Mouse (Mus musculus): ENCODE results near the gene Ccdc186.

- no peak for TF ChIP-seq RCOR1 (conservative IDR thresholded peaks at IDR 0.05; ENCODE audit: low read depth, low read length)
- no peak for TF ChIP-seq SMC3 (IDR thresholded peaks at IDR 0.05; ENCODE audit: low read depth, low read length)
- no peak for TF ChIP-seq MAZ (IDR thresholded peaks at IDR 0.05; ENCODE audit: low read depth, low read length)
- TF ChIP-seq HCFC1 (IDR thresholded peaks at IDR 0.05; ENCODE audit: low read depth, low read length): no peak
- no peak for TF ChIP-seq EP300 (IDR thresholded peaks at IDR 0.05; ENCODE audit: low read length)
- no peak for TF ChIP-seq CTCF (conservative IDR thresholded peaks at IDR 0.05 in 1 of 2, IDR thresholded peaks at IDR 0.05 in 1 of 2; ENCODE audit: low read depth in 2 of 2, low read length in 2 of 2)
- TF ChIP-seq E2F4 (IDR thresholded peaks at IDR 0.05; ENCODE audit: insufficient replicate concordance, low read depth, low read length): no peak
- no peak for TF ChIP-seq ETS1 (conservative IDR thresholded peaks at IDR 0.05; ENCODE audit: low read depth, low read length)
- no peak for TF ChIP-seq POLR2A (IDR thresholded peaks at IDR 0.05; ENCODE audit: low read depth, low read length)
- TF ChIP-seq NRF1 (IDR thresholded peaks at IDR 0.05; ENCODE audit: low read depth, low read length): no peak
- TF ChIP-seq USF1 (IDR thresholded peaks at IDR 0.05; ENCODE audit: low read depth, low read length): no peak
- no peak for TF ChIP-seq ZC3H11A (IDR thresholded peaks at IDR 0.05; ENCODE audit: low read depth, low read length)
These were observed 771 bp downstream of the Ccdc186 start for GRCm38 (mm10) chr19:56821040-56821797.

Data from CH12.LX (cell line).